Mouse (Mus musculus) frontal cortex, postnatal 14 days (tissue): ENCODE data around the gene Ptprm.

Experiments used
- DNase-seq, 2 experiments: peaks; one replicate each; pipeline ENCODE4 v3.0.0; 2022; ENCODE audit warnings: low spot score in 2 of 2

Ptprm gene

GRCm38 (mm10) chr17:66779026-66779425 lies 575.2 kb downstream of the Ptprm start:
- no peak for DNase-seq

GRCm38 (mm10) chr17:66769365-66770363 lies 584.6 kb downstream of the Ptprm start:
- no peak for DNase-seq

GRCm38 (mm10) chr17:66768689-66769275 lies 585.5 kb downstream of the Ptprm start:
- no peak for DNase-seq

GRCm38 (mm10) chr17:66766166-66766565 lies 588.1 kb downstream of the Ptprm start:
- no peak for DNase-seq

GRCm38 (mm10) chr17:66764435-66764834 lies 589.8 kb downstream of the Ptprm start:
- no peak for DNase-seq

GRCm38 (mm10) chr17:66762716-66763115 lies 591.5 kb downstream of the Ptprm start:
- no peak for DNase-seq

GRCm38 (mm10) chr17:66761326-66762296 lies 592.6 kb downstream of the Ptprm start:
- DNase-seq = no peak

- DNase-seq = no peak
Measured at GRCm38 (mm10) chr17:66757025-66757511, 597.2 kb downstream of the Ptprm start.

- DNase-seq = no peak
Measured at GRCm38 (mm10) chr17:66756500-66756899, 597.8 kb downstream of the Ptprm start.

GRCm38 (mm10) chr17:66755191-66755654 lies 599.0 kb downstream of the Ptprm start:
- peak; percentile 19 to 37 for DNase-seq

GRCm38 (mm10) chr17:66754208-66754865 lies 599.9 kb downstream of the Ptprm start:
- no peak for DNase-seq

- no peak for DNase-seq
Measured at GRCm38 (mm10) chr17:66751746-66752145, 602.5 kb downstream of the Ptprm start.

- no peak for DNase-seq
Measured at GRCm38 (mm10) chr17:66750481-66751206, 603.6 kb downstream of the Ptprm start.

- DNase-seq = no peak
Measured at GRCm38 (mm10) chr17:66749976-66750375, 604.3 kb downstream of the Ptprm start.

- DNase-seq = no peak
Measured at GRCm38 (mm10) chr17:66746506-66746905, 607.8 kb downstream of the Ptprm start.

- DNase-seq = no peak
Measured at GRCm38 (mm10) chr17:66743321-66743720, 610.9 kb downstream of the Ptprm start.

- no peak for DNase-seq
Measured at GRCm38 (mm10) chr17:66738779-66739345, 615.4 kb downstream of the Ptprm start.

GRCm38 (mm10) chr17:66738331-66738730 lies 615.9 kb downstream of the Ptprm start:
- DNase-seq = no peak

- no peak for DNase-seq
Measured at GRCm38 (mm10) chr17:66736450-66736849, 617.8 kb downstream of the Ptprm start.

- DNase-seq = no peak
Measured at GRCm38 (mm10) chr17:66733541-66733940, 620.7 kb downstream of the Ptprm start.
